Mouse (Mus musculus): ENCODE results near the gene Zmiz1.

Zmiz1 gene

DNA sequence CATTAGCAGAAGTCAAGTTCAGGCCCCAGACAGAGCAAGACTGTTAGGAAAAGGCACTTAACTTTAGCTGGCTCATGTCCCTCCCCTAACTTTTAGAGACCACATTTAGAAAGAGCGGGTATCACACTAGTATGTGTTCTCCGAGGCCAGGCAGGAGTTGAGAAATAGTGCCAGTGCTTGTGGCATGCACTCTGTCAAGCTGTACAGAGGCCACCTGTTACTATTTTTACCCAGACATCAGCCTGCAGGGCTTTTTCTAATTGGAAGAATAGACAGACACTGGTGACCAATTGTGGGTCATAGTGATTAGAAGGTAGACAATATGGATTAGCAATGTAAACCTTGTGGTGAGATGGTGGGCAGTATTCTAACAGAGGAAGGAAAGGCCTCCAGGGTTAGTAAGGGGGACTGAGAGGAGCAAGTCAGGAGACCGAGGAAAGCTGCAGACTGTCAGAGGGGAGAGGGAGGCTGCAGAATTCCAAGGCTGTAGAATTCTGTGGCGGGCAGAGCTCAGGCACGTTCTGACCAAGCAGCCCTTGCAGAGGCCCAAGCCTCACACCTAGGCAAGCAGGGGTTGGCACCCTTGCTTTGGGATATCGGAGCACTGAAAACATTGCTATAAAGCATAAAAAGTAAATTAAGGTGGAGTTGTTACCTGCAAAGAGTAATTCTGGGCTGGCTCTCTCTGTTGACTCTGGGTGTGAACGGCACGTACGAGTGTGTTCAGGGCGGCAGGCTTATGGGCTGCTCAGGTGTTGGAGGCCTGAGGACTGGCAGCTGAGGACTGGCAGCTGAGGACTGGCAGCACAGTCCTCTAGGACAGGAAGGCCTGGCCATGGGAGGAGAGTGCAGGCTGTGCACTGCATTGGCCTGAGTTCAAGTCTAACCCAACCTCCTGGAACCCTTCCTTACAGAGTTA, 228.3 kb downstream of the Zmiz1 start:
- DNase-seq (ENCODE audit: low read depth, low spot score), result no peak

DNA sequence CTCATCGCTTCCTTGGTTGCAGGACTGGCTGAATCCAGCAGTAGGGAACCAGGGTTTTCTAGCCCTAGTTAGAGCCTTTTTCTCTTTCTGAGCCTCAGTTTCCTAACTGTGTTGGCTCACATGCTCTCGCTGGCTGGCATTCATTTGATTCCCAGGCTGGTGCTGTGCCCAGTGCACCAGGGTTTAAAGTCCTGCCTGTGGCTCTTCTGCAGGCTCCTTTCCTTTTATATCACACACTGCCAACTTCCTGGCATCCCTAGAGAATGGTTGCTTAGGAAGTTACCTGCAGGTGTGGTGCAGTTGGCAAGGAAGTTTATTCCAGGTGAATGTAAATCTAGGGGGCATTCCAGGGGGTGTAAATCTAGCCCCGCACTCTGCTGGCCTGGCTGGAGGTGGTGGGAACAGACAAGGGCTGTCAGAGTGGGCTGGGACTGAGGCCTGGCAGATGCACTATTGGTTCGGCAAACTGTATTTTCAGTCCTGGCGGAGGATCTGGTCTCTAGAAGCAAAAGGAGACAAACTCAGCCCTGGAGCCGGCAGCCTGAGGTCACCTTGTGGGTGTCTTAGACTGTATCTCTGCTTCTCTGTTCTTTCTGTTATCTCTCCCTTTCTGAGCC, 234.4 kb downstream of the Zmiz1 start:
- no peak for DNase-seq (ENCODE audit: low read depth, low spot score)

DNA sequence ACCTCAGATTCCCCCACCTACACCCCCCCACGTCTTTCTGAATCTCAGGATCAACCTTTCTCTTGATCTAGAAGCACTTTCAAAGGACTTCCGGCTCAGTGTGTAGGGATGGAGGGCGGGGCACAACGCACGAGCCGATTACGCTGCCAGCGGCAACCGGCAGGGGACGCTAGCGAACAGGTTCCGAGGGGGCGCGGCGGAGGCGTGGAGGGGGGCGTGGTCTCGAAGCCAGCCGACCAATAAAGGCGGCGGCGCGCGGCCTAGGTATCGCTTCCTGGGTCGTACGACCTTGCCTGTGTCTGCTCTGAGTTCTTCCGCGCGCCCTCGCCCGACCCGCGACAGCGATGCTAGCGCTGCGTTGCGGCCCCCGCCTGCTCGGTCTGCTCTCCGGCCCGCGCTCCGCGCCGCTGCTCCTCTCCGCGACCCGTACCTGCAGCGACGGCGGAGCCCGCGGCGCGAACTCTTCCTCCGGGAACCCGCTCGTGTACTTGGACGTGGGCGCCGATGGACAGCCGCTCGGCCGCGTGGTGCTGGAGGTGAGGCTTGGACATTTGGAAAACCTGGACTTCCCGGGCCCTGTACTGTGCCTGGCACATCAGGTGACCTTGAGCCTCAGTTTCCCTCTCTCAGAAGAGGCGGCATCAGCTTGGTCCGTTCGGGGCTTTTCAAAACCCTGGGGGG, 235.0 kb downstream of the Zmiz1 start, which contains the start of gene Ppif:
Gene Ppif, plus strand, starts transcription at position 267 of the 681 bp plus-strand sequence.
- peak; percentile 96 for DNase-seq (ENCODE audit: low read depth, low spot score)

DNA sequence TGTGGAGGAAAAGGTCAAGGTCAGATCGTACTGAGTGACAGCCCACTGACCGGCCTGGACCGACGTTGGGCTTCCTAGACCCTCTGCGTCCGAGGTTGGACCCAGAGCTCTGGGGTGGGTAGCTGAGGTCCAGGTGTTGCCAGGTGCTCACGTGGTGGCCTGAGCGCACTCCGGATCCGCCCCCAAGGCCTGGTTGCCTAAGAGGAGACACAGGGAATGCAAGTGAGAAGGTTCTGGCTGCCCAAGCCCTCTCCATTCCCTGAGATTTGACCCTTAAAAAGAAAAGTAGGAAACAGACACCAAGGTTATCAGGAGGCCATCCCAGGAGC, 235.5 kb downstream of the Zmiz1 start:
- DNase-seq (ENCODE audit: low read depth, low spot score), result no peak

DNA sequence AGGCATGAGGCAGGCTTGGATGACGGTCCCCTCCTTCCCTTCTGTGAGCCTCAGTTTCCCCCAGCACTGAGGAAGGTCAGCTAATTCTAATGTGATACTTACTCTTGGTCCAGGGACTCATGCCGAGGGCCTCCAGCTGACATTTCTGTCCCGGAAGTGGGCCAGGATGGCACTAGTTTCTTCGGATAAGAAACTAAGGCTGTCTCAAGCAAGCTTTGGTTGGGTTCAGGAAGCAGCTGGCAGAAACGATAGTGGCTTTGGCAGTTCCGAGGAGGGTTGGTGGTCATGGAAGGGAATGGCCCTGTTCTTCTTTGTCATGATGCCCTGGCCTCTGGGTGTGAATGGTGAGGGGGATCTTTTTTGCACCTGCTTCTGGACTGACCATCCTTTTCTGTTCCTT, 236.1 kb downstream of the Zmiz1 start:
- no peak for DNase-seq (ENCODE audit: low read depth, low spot score)

DNA sequence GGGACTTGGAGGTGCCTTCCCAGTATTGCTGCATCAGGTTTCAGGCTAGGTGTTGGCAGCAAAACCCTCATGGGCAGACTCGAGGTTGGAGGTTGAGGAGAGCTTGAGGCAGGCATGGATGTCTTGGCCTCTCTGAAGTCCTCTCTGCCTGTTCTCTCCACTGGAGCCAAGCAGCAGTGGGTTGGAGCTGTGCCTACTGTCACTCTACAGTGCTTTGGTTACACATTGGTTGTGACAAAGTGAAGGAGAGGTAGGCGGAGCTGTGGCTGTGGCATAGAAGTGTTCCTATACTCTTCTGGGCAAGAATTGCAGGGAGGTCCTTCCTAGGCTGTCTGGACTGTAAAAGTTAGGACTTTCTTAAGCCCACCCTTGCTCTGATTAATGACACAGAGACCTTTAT, 237.4 kb downstream of the Zmiz1 start:
- peak; percentile 61 for DNase-seq (ENCODE audit: low read depth, low spot score)

DNA sequence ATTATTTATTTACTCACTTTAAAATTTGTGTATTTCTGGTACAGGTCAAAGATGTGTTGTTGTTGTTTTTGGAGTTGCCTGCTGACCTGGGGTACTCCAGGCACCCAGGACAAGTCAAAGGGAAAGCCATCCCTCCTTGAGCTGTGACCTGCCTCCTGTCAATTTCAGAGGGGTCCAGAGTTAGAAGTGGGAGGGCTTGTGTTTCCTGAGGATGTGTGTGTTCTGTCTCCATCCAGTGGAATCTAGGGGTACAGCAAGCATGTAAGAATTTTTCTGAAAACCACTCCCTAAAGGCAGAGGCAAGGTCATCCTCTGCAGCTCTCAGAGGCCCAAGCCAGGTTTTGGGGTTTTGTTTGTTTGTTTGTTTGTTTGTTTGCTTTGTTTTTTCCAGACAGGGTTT, 243.0 kb downstream of the Zmiz1 start:
- DNase-seq (ENCODE audit: low read depth, low spot score), result peak; percentile 74

DNA sequence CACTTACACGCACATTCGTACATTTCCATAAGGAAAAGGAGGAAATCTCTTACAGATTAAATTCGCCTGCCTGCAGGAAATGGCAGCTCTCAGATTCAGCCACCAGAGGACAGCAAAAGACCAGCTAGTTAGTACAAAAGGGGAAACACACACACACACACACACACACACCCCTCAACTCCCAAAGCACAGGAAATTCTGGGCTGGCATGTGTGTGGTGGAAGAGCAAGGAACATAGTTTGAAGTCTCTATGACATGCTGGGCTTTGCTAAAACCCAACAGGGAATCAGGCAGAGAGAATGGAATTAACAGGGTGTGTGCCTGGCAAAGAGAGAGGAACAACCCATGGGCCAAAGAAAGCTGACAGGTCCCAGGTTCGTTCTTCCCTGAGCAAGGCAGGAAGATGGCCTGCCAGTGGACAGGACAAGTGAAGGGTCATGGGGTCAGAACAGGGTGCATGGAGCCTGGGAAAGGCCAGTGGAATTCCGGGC, 248.8 kb downstream of the Zmiz1 start:
- peak; percentile 84 for DNase-seq (ENCODE audit: low read depth, low spot score)

DNA sequence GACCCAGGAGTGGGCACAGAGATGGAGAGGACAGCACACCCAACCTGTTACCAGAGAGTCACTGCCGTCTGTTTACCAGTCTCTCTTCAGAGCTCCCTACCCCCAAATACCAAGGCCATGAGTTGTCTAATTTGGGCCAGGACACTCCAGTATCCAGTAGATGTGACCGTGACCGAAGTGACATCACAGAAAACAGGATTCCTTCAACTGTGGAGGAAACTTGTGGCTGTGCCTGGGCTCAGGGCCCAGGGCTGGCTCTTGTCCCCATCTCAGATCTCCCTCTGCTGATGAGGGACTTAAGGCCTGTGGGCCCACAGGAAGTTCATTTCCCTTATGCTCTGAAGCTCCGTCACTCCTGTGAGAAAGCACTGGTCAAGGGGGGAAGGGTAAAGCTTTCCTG, 249.5 kb downstream of the Zmiz1 start:
- DNase-seq (ENCODE audit: low read depth, low spot score), result no peak

DNA sequence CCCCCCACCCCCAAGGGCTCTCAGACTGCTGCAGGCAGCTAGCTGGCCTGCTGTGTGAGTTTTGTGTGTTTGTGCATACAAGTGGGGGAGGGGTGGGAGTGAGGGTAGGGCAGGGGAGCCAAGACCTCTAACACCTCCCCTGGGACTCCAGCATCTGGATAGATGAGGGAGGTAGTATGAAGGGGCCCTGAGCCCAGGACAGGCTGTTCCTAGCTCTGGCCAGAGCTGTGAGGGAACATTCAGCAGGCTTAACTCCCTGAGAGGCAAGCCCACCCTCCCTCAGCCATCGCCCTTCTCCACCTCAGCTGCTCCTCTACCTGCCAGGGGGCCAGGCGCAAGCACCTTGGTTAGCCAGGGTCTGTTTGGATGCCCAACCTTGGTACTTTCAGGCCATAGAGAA, 249.9 kb downstream of the Zmiz1 start:
- DNase-seq (ENCODE audit: low read depth, low spot score), result no peak

DNA sequence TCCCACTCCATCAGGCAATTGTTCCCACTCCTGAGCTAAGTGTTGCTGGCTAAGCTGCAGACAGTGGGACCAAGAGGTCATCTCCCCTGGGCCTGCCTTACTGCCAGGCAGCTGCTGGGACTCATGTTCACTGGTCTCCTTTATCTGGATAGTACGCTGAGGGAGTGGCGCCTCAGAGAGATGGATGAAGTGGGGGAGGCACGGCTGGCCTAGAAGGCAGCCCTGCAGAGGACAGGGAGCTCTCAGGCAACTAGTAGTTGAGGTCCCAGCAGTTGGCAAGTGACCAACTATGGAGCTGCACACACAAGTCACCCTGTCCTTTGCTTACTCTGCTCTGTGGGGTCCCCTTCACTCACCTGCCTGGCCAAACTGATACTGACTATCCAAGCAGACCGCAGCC, 251.1 kb downstream of the Zmiz1 start:
- DNase-seq (ENCODE audit: low read depth, low spot score), result no peak

DNA sequence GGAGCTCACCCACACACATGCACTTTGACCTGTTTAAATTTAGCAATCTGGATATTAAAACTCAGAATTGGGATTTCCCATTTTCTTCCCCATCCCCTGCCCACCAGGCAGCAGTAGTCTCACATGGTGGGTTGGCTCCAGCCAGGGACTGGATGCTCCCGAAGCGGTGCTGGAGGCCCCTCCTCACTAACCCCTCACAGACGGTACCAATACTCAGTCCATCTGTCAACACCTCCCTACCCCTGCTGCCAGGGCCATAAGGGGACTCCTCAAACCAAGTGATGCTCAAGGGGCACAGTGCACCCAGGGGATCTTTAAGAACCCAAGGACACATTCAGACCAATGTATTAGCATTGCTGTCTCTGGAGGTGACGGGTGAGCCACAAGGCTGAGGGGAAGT, 251.7 kb downstream of the Zmiz1 start:
- no peak for DNase-seq (ENCODE audit: low read depth, low spot score)

DNA sequence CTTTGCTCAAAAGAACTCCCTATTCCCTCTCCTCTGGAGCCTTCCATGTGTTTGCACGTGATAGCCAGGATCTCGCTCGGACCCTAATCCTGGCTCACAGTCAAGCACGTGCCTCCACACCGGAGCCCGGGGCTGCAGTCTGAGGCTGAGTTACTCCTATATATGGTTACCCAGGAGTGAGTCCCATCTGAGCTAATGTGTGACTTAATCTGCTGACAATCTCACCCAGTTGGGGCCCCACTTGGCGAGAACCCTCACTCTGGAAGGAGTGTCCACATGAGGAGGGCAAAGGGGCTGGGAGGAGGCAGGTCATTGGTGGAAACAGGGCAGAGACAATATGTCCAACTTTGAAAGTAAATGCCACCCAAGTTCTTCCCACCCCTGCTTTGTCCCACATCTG, 252.2 kb downstream of the Zmiz1 start:
- no peak for DNase-seq (ENCODE audit: low read depth, low spot score)

DNA sequence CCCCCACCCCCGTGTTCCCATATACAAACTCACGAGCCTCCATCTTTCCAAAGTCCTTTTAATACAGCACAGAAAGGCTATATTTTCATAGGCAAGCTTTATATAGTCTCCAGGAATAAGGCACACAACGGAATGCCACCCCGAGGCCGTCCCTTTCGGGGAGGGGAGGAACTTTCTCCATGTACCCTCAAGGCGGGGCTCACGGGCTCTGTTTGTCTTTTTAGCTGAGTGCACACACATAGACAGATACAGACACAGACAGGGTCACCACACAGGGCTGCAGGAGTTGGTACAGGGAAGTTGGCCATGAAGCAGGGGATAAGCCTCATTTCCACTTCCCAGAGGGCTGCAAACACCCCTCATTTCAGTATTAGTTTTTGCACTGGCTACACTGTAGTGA, 252.6 kb downstream of the Zmiz1 start:
- no peak for DNase-seq (ENCODE audit: low read depth, low spot score)

DNA sequence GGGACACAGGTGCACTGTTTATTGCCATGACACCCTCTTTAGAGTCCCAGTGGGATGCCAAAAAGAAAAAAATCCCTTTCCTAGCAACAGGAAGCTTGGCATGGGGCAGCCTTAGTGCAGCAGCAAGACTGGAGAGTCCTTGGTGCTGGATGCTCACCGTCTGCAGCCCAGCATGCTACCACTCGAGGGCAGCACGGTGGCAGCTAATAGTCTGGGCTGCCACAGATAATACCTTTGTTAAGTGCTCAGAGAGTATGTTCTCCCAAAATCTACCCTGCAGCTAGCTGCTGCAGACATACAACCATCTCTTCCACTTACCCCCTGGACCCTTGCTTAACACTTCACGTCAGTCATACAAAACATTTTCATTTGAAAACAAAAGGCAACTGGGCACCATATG, 254.5 kb downstream of the Zmiz1 start:
- DNase-seq (ENCODE audit: low read depth, low spot score), result peak; percentile 67
